Mouse (Mus musculus): ENCODE measurements at regions not wholly inside any gene's neighbourhood (a gene's known extent, or its start where the extent isn't known, plus 50 kb on each side); places are given as distances from the start of the nearest gene placed in this dataset.

- TF ChIP-seq CTCF (IDR thresholded peaks at IDR 0.05; ENCODE audit: borderline replicate concordance, control insufficient read depth, extremely low read depth, insufficient read depth, low read length, poor library complexity) (no peak), POLR2A (IDR thresholded peaks at IDR 0.05; ENCODE audit: control insufficient read depth, extremely low read depth, insufficient read depth, low read length, poor library complexity) (no peak)
Observed at GRCm38 (mm10) chr13:72714793-72715192, 86.2 kb downstream of the Irx2 start.
